ENCODE assay signal across 21 mouse cellular contexts in genomic region chr10:84910758-84911384, GRCm38 (mm10). TPM values are rescaled to one million over a fixed set of nuclear protein-coding genes. Genes with fewer than 3 reads are reported as not detected.
DNase-seq lines count a peak whose midpoint lies in the region; ATAC-seq lines count a peak whose summit lies in the region.
"Had no signal": no experiment of that assay in that cellular context is flagged by ENCODE, and none has a peak within 500 bp of the region (broad histone marks: within the 10 kb centered on the region; RNA-seq: fewer than 3 reads in every experiment).

No protein-coding gene starts in this region.

- peak; percentile 50; the same call in 1 of the 2 replicates for ATAC-seq in midbrain, embryonic 12.5 days (ENCODE audit: low FRiP score, low read depth)
- no peak for ATAC-seq in midbrain, embryonic 15.5 days (replicated peaks)
- no peak for ATAC-seq in megakaryocyte-erythroid progenitor cell, adult 5-6 weeks (replicated peaks; ENCODE audit: low FRiP score, low TSS enrichment, poor library complexity, severe bottlenecking)

- H3K4me3 ChIP-seq in heart, embryonic 10.5 days = no peak overlapping the region
- H3K4me3 ChIP-seq in midbrain, embryonic 12.5 days = no peak overlapping the region
- H3K4me3 ChIP-seq in midbrain, embryonic 15.5 days = no peak overlapping the region
- H3K4me3 ChIP-seq: embryonic facial prominence, embryonic 10.5 days; erythroblast, embryonic 14.5 days; heart, embryonic 15.5 days; stomach, embryonic 15.5 days had no signal

- 100% methylated on average over 1 of the region's 1 CpGs for WGBS in heart, embryonic 10.5 days
- 7% methylated on average over 1 of the region's 1 CpGs for WGBS in midbrain, embryonic 12.5 days
- WGBS in midbrain, embryonic 15.5 days = 18% methylated on average over 1 of the region's 1 CpGs

- H3K4me2 ChIP-seq in midbrain, embryonic 12.5 days (replicated peaks) = no peak overlapping the region
- H3K4me2 ChIP-seq in midbrain, embryonic 15.5 days = no peak overlapping the region
- H3K4me2 ChIP-seq: heart, embryonic 15.5 days; stomach, embryonic 15.5 days had no signal

- peaks cover 8% of the 10 kb centered on the region; the same call in 1 of the 2 replicates for H3K27me3 ChIP-seq in heart, embryonic 10.5 days (ENCODE audit: insufficient read depth, poor library complexity, severe bottlenecking)
- 0 out of 2 replicates have a peak, but pooled peaks cover 19% of the 10 kb centered on the region for H3K27me3 ChIP-seq in midbrain, embryonic 12.5 days
- no peaks in the 10 kb centered on the region for H3K27me3 ChIP-seq in midbrain, embryonic 15.5 days (replicated peaks)
- H3K27me3 ChIP-seq: heart, embryonic 15.5 days; stomach, embryonic 15.5 days had no signal

- no peaks in the 10 kb centered on the region for H3K36me3 ChIP-seq in heart, embryonic 10.5 days
- H3K36me3 ChIP-seq in midbrain, embryonic 12.5 days = peaks cover 10% of the 10 kb centered on the region
- H3K36me3 ChIP-seq in midbrain, embryonic 15.5 days (replicated peaks) = no peaks in the 10 kb centered on the region
- H3K36me3 ChIP-seq: embryonic facial prominence, embryonic 10.5 days; heart, embryonic 15.5 days; stomach, embryonic 15.5 days had no signal

- H3K27ac ChIP-seq in heart, embryonic 10.5 days = no peak overlapping the region
- peak overlapping the region; percentile 63 for H3K27ac ChIP-seq in midbrain, embryonic 12.5 days (replicated peaks)
- no peak overlapping the region for H3K27ac ChIP-seq in midbrain, embryonic 15.5 days
- H3K27ac ChIP-seq: embryonic facial prominence, embryonic 10.5 days; heart, embryonic 15.5 days; liver, embryonic 14.5 days; stomach, embryonic 15.5 days had no signal

- H3K4me1 ChIP-seq in heart, embryonic 10.5 days = peaks cover 7% of the 10 kb centered on the region; the same call in 1 of the 2 replicates
- H3K4me1 ChIP-seq in midbrain, embryonic 12.5 days = peaks cover 30% of the 10 kb centered on the region
- peaks cover 24% of the 10 kb centered on the region for H3K4me1 ChIP-seq in midbrain, embryonic 15.5 days
- H3K4me1 ChIP-seq: stomach, embryonic 15.5 days had no signal

- DNase-seq in heart, embryonic 10.5 days (ENCODE audit: low spot score) = peak; percentile 38
- DNase-seq in heart, postnatal 25 days (ENCODE audit: low spot score) = no peak
- peak; percentile 50 for DNase-seq in embryo, embryonic 11 days
- DNase-seq in thymus, postnatal 0 days (ENCODE audit: low spot score) = no peak
- DNase-seq: adrenal gland, postnatal 36 days; B cell, adult 2 months; cerebellum, adult 9-11 months; kidney, adult 2 months; kidney, postnatal 25 days; layer of hippocampus, postnatal 36 days; lung, postnatal 4 days; spleen, adult 18-20 months; thymus, postnatal 25 days had no signal

- no peak overlapping the region for H3K9ac ChIP-seq in midbrain, embryonic 12.5 days (replicated peaks)
- H3K9ac ChIP-seq in midbrain, embryonic 15.5 days = no peak overlapping the region
- H3K9ac ChIP-seq: heart, embryonic 15.5 days; liver, embryonic 14.5 days; stomach, embryonic 15.5 days had no signal

- intact Hi-C loops in heart, postnatal 25 days (cut with DNase I) = no loop called here

- H3K9me3 ChIP-seq in heart, embryonic 10.5 days = no peaks in the 10 kb centered on the region
- no peaks in the 10 kb centered on the region for H3K9me3 ChIP-seq in midbrain, embryonic 12.5 days
- no peaks in the 10 kb centered on the region for H3K9me3 ChIP-seq in midbrain, embryonic 15.5 days
- H3K9me3 ChIP-seq: embryonic facial prominence, embryonic 10.5 days; heart, embryonic 15.5 days; stomach, embryonic 15.5 days had no signal

RNA-seq across cellular contexts. Expression of gene Ric8b, which starts 6.5 kb away (rescaled TPM):
- polyA plus RNA-seq in heart, embryonic 10.5 days (2016; fragmentation: Nextera tagmentation; extraction: Ambion mirVana) = 21.0 and 23.5 TPM in 2 replicates
- total RNA-seq in heart, postnatal 25 days (2021) = 10 to 100 TPM; 30.1 to 32.3 TPM
- polyA plus RNA-seq in midbrain, embryonic 12.5 days (2016; fragmentation: Nextera tagmentation; extraction: Ambion mirVana) = 37.2 and 37.6 TPM in 2 replicates
- 48.3 and 51.8 TPM in 2 replicates for polyA plus RNA-seq in midbrain, embryonic 15.5 days (2015; fragmentation: Nextera tagmentation; extraction: Ambion mirVana)
- polyA plus RNA-seq in thymus, postnatal 0 days (2015; fragmentation: Nextera tagmentation; extraction: Ambion mirVana) = 8.6 and 8.9 TPM in 2 replicates
- 10.4 and 14.1 TPM in 2 replicates for total RNA-seq in megakaryocyte-erythroid progenitor cell, adult 5-6 weeks (2014; fragmentation: Nextera tagmentation)
- total RNA-seq in megakaryocyte-erythroid progenitor cell, adult 5-6 weeks (2017) = 13.7 and 18.3 TPM in 2 replicates

Comparison
In these comparisons a context has a peak if more than half of its experiments do, and no peak if none do; other contexts are left out.
1. DNase-seq: peak in heart, embryonic 10.5 days (single experiment) and embryo, embryonic 11 days (single experiment); none in heart, postnatal 25 days (single experiment) and thymus, postnatal 0 days (single experiment).